Mouse (Mus musculus) adrenal gland, postnatal 4 days (tissue): ENCODE data around the gene Homer1. TPM values are rescaled to one million over a fixed set of nuclear protein-coding genes. Genes with fewer than 3 reads are reported as not detected.

Experiments
- DNase-seq, 2 experiments: peaks; one replicate each; pipeline ENCODE4 v3.0.0; 2021 to 2022; ENCODE audit warnings: low spot score in 2 of 2, mixed read lengths in 2 of 2
- total RNA-seq, 2 experiments: library from RNA; stranded (reverse); gene quantifications; 2 replicates each; pipeline ENCODE4 v1.2.3; 2021

Gene Homer1
- total RNA-seq, 2 experiments from 2014 or later: 16.7 to 18.2 TPM

DNA sequence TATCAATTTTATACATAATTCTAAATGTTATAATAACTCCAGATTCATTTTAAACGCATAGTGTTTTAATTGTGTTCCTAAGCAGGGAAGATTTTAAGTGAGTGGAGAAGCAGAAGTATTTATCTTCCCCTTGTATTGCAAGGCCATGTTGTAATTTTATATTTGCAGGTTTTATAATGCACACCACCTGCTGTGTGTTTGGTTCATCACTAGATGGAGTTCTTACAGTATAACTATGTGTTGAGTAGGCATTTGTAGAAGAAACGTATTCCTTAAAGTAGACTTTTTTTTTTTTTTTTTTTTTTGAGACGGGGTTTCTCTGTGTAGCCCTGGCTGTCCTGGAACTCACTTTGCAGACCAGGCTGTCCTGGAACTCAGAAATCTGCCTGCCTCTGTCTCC is 35.9 kb downstream of the Homer1 start:
- DNase-seq: no peak

DNA sequence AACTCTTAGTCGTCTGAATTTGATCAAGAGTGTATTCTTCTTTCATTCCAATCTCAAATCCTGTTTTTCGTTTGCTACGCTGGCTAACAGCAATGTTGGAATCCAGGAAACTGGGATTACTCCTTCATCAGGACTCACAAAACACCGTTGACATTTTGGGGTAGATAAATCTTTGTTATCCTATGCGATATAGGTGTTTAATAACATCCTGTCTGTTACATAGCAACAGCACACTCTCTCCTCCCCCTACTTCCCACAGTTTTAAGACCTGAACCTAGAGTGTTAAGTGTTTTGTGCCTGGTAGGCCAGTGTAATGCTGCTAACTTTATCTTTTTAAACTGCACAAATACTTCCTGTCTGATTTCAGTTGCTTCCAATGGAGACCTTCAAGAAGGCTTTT is 39.0 kb downstream of the Homer1 start:
- no peak for DNase-seq

DNA sequence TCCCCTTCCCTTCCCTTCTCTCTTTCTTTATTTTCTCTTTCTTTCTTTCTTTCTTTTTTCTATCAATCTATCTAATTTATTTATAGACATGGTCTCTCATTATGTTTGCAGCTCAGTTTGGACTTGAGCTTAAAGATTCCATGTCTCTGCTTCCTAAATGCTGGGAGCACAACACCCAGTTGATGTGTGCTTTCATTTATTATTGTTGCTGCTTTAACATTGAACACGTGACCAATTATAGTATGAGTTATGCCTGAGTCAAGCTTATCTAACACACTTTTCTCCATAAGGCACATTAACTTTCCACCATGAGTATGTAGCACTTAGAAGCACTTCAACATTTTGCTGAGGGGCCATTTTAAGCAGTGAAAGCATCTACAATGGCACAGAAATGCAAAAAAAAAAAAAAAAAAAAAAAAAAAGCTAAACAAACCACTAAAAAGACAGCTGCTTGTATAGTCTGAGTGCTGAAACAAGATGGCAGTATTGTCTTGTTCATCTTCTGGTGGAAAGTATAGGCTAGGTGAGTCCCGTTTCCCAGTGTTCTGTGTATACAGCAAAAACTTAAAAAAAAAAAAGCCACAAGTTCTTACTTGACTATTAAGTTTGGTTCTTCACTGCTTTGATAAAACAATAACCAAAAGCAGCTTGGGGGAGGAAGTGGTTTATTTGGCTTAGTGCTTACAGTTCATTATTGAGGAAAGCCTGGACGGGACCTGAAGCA is 41.3 kb downstream of the Homer1 start:
- DNase-seq: no peak

DNA sequence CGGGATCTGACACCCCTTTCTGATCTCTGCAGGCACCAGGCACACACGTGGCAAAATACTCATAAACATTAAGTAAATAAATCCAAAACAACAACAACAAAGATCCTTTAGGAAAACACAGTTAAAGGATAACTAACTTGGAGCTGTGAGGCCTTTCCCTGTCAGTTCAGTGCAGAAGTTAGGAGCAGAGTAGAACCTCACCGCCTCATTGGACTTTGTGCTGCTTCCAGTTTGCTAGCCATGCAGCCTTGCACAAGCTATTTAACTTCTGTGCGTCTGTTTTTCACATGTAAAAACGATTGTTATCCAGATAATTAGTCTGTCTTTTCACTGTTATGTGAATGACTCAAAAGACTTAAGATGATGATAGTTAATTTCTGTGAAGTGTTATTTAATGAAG is 43.2 kb downstream of the Homer1 start:
- DNase-seq: no peak

DNA sequence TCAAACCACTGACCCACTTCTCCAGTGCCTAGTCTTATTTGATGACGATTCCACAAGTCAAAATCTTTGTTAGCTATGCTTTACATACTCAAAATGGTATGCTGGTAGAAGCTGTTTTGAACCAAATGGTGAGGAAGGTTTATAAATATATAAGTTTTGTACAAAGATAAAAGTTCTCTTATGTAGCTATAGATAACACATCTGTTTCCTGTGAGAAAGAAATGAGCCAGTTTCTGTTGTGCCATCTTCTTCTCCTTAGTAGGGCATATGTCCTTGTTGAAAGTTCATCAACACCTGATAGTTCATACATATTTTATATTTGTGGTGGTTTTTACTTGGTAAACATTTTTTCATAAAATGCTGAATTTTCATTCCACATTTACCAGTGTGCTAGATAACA is 45.0 kb downstream of the Homer1 start:
- no peak for DNase-seq

DNA sequence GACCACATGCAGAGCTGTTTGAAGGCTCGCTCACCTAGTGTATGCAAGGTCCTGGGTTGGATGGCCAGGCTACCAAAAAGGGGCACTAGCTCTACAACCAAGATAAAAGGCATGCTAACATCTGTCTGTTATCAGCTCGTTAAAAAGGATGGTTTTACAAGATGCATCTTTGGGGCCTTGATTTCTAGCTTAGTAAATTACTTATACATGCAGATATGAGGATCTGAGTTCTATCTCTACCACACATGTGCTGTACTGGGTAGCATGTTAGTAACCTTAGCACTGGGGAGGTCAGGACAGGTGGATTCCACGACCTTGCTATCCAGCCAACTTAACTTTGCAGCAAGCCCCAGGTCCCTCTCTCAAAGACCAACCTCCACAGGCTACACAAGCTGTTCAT is 46.4 kb downstream of the Homer1 start:
- DNase-seq: no peak

DNA sequence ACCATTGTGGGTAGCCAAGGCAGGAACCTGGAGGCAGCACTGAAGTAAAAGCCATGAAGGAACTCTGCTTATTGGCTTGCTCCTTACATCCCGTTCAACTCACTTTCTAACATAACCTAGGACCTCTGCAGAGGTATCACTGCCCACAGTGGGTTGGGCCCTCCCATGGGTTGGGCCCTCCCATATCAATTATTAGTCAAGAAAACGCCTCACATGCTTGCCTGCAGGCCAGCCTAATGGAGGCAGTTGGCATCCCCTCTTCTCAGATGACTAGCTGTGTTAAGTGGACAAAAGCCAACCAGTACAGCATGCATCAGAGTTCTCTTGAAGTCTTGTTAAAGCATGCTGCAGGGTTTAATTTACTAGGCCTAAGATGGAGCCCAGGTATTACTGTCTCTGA is 52.6 kb downstream of the Homer1 start:
- DNase-seq: no peak

DNA sequence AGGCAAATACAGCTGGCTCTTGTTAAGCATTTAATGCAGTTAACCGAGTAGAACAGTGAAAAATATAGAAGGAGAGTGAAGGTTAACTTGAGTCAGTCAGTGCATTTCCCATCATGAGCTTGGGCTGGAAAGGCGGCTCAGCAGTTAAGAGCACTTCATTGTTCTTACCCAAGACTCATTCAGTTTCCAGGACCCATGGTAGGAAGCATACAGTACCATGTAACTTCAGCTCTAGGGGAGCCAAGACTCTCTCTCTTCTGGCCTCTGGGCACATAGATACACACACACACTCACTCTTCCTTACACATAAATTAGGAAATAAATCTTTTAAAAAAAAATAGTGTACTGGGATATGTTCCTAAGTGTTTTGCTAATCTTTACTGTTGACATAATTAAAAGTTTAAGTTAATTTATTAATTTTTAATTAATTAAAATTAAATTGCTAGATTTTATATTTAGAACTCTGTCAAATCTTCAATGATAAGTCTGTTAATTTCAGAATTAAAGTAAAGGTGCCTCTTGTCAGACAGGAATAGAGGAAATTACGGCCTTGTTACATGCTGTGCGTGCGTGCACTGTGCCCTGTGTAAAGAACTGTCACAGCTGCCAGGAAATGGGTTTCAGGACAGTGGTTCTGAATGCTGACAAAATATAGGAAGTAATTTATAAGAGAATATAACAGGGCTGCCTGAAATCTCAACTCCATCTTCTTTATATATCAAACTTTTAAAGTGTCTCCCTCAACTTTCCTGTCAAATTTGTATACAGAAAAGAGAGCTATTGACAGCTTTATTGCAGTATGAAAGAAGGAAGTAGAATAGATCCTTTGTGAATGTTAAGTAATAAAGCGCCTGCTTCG is 55.2 kb downstream of the Homer1 start:
- no peak for DNase-seq

DNA sequence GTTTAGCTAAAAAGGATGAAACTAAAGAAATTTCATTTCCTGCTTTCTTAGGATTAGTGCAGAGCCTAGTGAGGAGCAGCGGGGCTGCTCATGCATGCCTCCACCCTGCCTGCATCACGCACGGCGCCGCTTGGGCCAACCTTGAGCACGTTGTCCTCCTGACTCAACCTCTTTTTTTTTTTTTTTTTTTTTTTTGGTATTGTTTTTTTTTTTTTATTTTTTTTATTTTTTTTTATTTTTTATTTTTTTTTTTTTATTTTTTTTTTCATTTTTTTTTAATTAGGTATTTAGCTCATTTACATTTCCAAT is 55.8 kb downstream of the Homer1 start:
- no peak for DNase-seq

DNA sequence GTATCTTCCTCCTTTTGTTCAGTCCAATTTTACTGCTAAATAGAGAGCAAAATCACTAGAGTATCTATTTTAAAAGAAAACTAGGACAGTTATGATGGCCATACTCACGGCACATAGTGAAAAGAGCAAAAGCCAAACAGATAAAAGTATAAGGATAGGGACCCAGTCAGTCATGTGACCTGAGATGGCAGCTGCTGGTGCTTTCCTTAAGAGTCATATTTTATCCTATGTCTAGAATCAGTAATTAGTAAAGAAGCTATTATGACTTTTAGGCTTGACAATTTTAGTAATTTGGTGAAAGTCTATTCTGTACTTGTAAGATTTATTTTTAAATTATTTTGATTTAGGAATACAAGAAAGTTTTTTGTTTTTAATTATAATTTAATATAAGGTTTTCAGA is 59.1 kb downstream of the Homer1 start:
- DNase-seq: no peak

DNA sequence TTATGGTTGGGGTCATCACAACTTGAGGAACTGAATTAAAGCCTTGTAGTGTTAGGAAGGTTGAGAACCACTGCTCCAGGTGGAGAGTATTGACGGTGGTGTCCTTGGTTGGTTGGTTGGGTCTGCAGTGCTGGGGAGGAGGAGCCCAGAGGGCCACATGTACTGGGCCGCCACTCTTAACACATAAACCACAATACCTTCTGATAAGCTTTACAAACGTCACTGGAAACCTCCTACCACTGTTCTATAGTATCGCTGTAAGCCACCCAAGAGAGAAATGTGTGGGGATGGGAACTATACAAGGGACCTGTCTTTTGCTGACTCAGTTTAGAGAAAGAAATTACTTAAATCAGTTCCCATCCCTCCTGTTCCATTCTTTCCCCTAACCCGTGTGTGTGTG is 68.1 kb downstream of the Homer1 start:
- DNase-seq: no peak

DNA sequence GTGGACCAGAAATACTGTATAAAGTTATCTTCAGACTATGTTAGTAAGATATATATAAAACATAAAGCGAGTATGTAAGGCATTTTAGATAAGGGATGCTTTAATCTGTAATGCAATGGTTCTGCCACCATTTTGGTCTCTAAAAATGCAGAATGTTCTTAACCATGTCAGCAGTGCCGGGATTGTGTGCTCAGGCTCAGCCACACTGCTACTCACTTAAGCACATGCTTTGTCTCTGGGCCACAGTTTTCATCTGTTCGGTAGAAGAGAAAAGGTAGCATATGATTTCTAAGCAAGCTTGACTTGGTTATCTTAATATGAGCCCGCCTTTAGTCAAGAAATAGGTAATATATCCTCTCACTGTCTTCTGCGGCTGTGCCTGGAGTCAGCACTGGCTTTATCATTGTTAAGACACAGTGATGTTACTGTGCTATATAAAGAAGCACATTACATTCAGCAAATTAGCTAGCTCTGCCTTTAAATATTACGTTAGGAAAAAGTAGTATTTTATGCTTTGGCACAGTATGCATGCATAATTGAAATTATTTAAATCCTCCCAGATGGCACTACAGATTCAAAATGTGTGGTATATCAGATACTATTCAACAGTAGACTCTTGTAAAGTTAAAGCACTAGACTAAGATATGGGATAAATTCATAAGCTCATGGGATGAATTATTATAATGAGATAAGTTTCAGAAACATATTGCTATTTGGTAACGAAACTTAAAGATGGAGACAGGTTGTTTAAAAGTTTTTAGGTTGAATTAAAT is 69.6 kb downstream of the Homer1 start:
- DNase-seq: no peak

DNA sequence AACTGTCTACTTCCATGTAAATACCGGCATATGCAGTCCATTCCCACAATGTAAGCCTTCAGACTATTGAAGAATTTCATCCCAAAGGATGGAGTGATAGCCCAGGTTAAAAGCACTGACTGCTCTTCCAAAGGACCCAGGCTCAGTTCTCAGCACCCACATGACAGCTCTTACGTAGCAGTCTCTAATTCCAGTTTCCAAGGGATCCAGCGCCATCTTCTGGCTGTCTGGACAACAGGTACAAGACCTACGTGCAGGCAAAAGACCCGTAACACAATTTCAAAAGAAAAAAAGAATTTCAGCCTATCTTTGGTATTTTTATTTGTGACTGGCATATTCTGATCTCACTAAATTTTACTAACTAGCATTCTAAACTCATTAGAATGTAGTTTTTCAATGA is 75.0 kb downstream of the Homer1 start:
- DNase-seq: no peak

DNA sequence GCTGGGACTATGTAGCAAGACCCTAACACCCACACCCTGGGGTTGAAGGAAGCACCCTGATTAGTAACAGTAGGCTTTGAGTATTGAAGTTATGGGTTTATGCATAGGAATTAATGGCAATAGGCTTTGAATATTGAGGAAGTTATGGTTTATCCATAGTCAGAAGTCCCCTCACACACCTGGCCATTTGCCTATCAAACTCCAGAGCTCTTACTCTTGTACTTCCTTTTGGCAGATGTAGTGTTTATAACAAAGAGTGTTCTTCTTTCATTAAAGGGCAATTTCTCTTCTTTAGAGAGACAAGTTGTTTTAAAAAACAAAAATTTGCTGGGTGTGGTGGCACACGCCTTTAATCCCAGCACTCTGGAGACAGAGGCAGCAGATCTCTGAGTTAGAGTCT is 79.1 kb downstream of the Homer1 start:
- no peak for DNase-seq

DNA sequence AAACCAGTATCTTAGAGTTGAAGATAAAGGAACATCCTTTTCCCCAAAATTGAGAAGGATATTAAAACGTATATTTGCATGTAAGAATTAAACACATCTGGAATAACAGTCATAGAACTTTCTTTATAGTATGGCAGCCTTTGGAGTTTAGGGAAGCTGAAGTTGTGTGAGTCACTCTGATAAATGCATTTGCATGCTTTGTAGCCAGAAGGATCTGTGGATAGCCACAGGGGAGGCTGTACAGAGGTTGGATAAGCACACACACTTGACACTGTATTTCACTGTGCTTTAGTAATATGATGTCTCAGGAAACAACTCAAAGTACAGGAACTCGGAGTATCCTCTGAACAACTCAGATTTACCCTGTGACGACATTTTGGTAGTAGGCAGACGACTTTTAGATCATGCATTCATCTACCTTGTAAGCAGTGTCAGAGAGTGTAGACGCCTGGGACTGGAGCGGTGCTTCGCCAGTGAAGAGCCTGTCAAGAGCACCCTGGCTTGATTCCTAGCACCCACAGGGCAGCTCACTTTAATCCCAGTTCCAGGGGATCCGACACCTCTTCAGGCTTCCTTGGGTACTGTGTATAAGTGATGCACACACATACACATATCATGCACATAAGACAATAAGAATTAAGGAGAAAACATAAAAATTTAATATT is 81.1 kb downstream of the Homer1 start:
- no peak for DNase-seq

DNA sequence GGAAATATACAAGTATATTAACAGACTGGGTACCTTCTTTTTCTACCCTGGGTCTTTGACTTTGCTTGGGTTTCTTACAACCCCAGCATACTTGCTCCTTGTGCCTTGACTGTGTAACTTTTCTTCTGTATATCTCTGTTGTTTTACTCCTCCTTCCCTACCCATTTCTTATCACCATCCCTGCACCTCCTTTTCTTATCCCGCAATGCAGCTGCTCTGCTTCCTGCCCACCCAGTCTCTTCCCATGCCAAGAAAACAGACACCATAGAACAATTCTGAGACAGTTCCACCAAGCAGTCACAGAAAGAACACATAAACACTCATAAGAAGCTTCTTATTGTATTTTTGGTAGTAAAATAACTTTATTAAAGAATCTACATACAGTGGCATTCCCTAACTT is 81.9 kb downstream of the Homer1 start:
- DNase-seq: no peak

DNA sequence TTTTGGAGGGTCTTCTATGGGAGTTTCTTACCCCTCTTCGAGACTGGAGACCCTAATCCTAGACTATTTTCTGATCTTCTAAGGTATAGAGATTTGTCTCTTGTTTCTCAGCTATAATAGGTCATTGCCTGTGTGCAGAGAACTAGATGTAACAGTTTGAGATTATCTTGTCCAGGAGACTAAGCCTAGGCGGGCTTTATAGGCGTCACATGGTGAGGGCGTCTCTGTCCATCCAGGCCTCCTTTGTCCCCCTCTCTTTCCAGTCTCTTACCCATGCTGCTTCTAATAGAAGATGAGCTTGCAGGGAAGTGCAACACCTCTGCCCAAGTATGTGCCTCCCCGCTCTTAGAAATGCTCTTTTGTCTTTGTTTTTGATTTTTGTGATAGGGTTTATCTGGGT is 83.7 kb downstream of the Homer1 start:
- DNase-seq: no peak

DNA sequence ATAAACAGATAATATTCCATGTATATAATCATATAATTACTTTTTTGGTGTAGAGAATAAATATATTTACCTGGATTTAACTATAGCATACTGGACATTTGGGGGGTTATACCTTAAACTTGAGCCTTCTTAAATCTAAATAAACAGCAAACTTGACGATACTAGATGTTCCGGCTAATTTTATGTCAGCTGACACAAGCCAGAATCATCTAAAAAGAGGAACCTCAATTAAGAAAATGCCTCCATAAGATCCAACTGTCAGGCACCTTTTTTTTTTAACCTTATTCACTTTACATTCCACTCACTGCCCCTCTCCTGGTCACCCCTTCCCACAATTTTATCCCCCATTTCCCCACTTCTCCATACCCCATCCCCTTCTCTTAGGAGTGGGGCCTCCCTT is 84.2 kb downstream of the Homer1 start:
- DNase-seq: no peak

DNA sequence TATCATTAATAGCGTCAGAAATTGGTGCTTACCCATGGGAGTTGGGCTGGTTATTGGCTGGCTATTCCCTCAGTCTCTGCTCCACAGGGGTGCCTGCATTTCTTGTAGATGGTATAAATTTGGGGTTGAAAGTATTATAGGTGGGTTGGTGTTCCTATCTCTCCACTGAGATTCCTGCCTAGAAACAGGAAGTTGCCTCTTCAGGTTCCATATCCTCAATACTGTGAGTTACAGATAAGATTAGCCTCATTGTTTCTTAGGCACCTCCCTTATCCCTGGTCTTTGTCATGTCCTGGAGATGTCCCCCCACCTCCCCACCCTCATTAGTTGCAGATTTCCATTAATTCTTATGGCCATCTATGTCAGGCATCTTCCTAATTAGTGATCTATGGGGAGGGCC is 85.0 kb downstream of the Homer1 start:
- DNase-seq: no peak

DNA sequence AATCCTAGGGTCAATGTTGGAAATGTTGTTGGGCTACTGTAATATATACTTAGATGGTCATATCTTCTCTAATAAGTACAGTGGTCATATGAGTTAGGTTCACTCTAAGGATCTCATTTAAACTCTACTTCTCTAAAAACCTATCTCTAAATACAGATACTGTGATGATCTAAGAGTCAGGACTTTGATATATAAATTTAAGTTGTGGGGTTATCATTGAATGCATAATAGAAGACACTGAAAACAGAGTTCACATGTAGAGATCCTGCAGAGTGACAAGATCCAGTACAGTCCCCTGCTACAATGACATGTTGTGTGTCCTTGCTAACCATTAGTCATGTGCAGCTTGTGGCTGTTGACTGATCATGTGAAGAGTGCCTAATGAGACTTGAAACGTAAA is 85.7 kb downstream of the Homer1 start:
- no peak for DNase-seq

DNA sequence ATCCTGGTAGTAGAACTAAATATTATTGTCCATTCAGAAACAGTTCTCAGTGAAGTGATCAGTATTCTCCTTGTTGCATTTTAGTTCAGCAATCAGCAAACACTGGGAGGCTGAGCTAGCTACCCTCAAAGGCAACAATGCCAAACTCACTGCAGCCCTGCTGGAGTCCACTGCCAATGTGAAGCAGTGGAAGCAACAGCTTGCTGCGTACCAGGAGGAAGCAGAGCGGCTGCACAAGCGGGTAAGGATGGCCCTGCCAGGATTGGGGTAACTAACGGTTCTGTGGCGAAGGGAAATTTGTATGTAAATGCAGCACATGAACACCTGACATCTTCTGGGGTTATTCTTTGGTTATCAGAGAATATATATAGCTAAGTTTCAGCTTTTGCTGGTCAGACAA is 88.0 kb downstream of the Homer1 start:
- DNase-seq: no peak
